In genomic region chr4:136295941-136296340, GRCm38 (mm10) we compare ENCODE assay signal across 21 mouse cellular contexts. TPM values are rescaled to one million over a fixed set of nuclear protein-coding genes. Genes with fewer than 3 reads are reported as not detected.
DNase-seq lines count a peak whose midpoint lies in the region; ATAC-seq and TF ChIP-seq lines count a peak whose summit lies in the region.
"Had no signal": no experiment of that assay in that cellular context is flagged by ENCODE, and none has a peak within 500 bp of the region (broad histone marks: within the 10 kb centered on the region; RNA-seq: fewer than 3 reads in every experiment).

No protein-coding gene starts in this region.

- no peak overlapping the region for H3K9ac ChIP-seq in kidney, embryonic 15.5 days
- H3K9ac ChIP-seq in intestine, postnatal 0 days (ENCODE audit: low read depth, low read length): no peak overlapping the region
- H3K9ac ChIP-seq: embryonic facial prominence, embryonic 13.5 days; forebrain, embryonic 12.5 days; heart, embryonic 12.5 days had no signal

- DNase-seq in heart, adult 11 months: peak; percentile 79
- DNase-seq in heart, adult 8-10 months (ENCODE audit: low spot score): no peak
- peak; percentile 68 for DNase-seq in kidney, postnatal 14 days
- DNase-seq in adrenal gland, adult (ENCODE audit: inconsistent age in 2 of 2, low spot score in 1 of 2): no peak
- DNase-seq: adrenal gland, postnatal 14 days; B cell, adult 2 months; cerebellum, adult 11-12 months; cerebellum, adult 9-10 months; cerebellum, postnatal 25 days; gastrocnemius, postnatal 10 days; heart, adult 2 months had no signal

- peaks cover 35% of the 10 kb centered on the region for H3K36me3 ChIP-seq in kidney, embryonic 15.5 days
- peaks cover 35% of the 10 kb centered on the region for H3K36me3 ChIP-seq in intestine, postnatal 0 days (ENCODE audit: control insufficient read depth, insufficient read depth)

- TF ChIP-seq CTCF in intestine, postnatal 0 days (IDR thresholded peaks at IDR 0.05; ENCODE audit: low read depth): no peak

- H3K4me3 ChIP-seq in kidney, embryonic 15.5 days (replicated peaks): no peak overlapping the region
- H3K4me3 ChIP-seq in intestine, postnatal 0 days (ENCODE audit: low read depth, low read length): no peak overlapping the region
- H3K4me3 ChIP-seq: embryonic facial prominence, embryonic 13.5 days; forebrain, embryonic 12.5 days; heart, adult 2 months; heart, embryonic 12.5 days; hindbrain, embryonic 10.5 days had no signal

- 29% methylated on average over 7 of the region's 7 CpGs for WGBS in kidney, embryonic 15.5 days
- 63% methylated on average over 7 of the region's 7 CpGs for WGBS in intestine, postnatal 0 days

- H3K4me2 ChIP-seq in kidney, embryonic 15.5 days: no peak overlapping the region
- no peak overlapping the region for H3K4me2 ChIP-seq in intestine, postnatal 0 days (replicated peaks; ENCODE audit: low read depth)
- H3K4me2 ChIP-seq: embryonic facial prominence, embryonic 13.5 days; forebrain, embryonic 12.5 days; heart, embryonic 12.5 days had no signal

- ATAC-seq in kidney, embryonic 15.5 days (replicated peaks; ENCODE audit: low FRiP score): peak; percentile 62; the same call in 1 of the 2 replicates
- no peak for ATAC-seq in intestine, postnatal 0 days
- ATAC-seq in activated CD4-positive, CD25-positive, alpha-beta regulatory T cell, adult 4 months: no peak
- ATAC-seq: CD4-positive, CD25-positive, alpha-beta regulatory T cell, adult 4 months; forebrain, embryonic 16.5 days had no signal

- H3K4me1 ChIP-seq in kidney, embryonic 15.5 days: no peaks in the 10 kb centered on the region
- H3K4me1 ChIP-seq in intestine, postnatal 0 days (replicated peaks; ENCODE audit: control insufficient read depth, insufficient read depth, low read length): no peaks in the 10 kb centered on the region
- H3K4me1 ChIP-seq: embryonic facial prominence, embryonic 13.5 days had no signal

- H3K9me3 ChIP-seq in kidney, embryonic 15.5 days (replicated peaks): no peaks in the 10 kb centered on the region
- no peaks in the 10 kb centered on the region for H3K9me3 ChIP-seq in intestine, postnatal 0 days (ENCODE audit: control insufficient read depth)
- H3K9me3 ChIP-seq: forebrain, embryonic 12.5 days; G1E; heart, embryonic 12.5 days; hindbrain, embryonic 10.5 days had no signal

- H3K27ac ChIP-seq in kidney, embryonic 15.5 days: peak overlapping the region; percentile 48; the same call in 1 of the 2 replicates
- H3K27ac ChIP-seq in intestine, postnatal 0 days (ENCODE audit: low read depth, low read length): no peak overlapping the region
- H3K27ac ChIP-seq: embryonic facial prominence, embryonic 13.5 days; forebrain, embryonic 12.5 days; heart, adult 2 months; hindbrain, embryonic 10.5 days had no signal

- H3K27me3 ChIP-seq in kidney, embryonic 15.5 days: no peaks in the 10 kb centered on the region
- no peaks in the 10 kb centered on the region for H3K27me3 ChIP-seq in intestine, postnatal 0 days (replicated peaks; ENCODE audit: control insufficient read depth, insufficient read depth, low read length)
- H3K27me3 ChIP-seq: embryonic facial prominence, embryonic 13.5 days; forebrain, embryonic 12.5 days had no signal

RNA-seq across cellular contexts. Expression of gene Zfp46, which starts 11.5 kb away (rescaled TPM):
- 10 to 100 TPM; 31.3 to 46.4 (median 39.0) TPM for total RNA-seq in heart, adult 8-10 months (2022)
- polyA plus RNA-seq in kidney, embryonic 15.5 days (2015; fragmentation: Nextera tagmentation; extraction: Ambion mirVana): 22.8 TPM in 2 replicates
- 6.7 and 7.5 TPM in 2 replicates for polyA plus RNA-seq in intestine, postnatal 0 days (2015; fragmentation: Nextera tagmentation; extraction: Ambion mirVana)
- 1 to 10 TPM; 9.4 to 9.5 TPM for polyA plus RNA-seq in activated CD4-positive, CD25-positive, alpha-beta regulatory T cell, adult 4 months (2017; shearing (Covaris generic))

RNA-seq across cellular contexts. Expression of gene Hnrnpr, which starts 14.8 kb away (rescaled TPM):
- total RNA-seq in heart, adult 8-10 months (2022): 10 to 100 TPM; 34.6 to 47.6 (median 41.4) TPM
- 183 and 188 TPM in 2 replicates for polyA plus RNA-seq in kidney, embryonic 15.5 days (2015; fragmentation: Nextera tagmentation; extraction: Ambion mirVana)
- 47.9 and 51.4 TPM in 2 replicates for polyA plus RNA-seq in intestine, postnatal 0 days (2015; fragmentation: Nextera tagmentation; extraction: Ambion mirVana)
- 10 to 100 TPM; 80.8 to 97.7 TPM for polyA plus RNA-seq in activated CD4-positive, CD25-positive, alpha-beta regulatory T cell, adult 4 months (2017; shearing (Covaris generic))

RNA-seq across cellular contexts. Expression of gene Tcea3, which starts 48.4 kb away (rescaled TPM):
- 100 to 1,000 TPM; 142 to 162 (median 148) TPM for total RNA-seq in heart, adult 8-10 months (2022)
- polyA plus RNA-seq in kidney, embryonic 15.5 days (2015; fragmentation: Nextera tagmentation; extraction: Ambion mirVana): 10.9 and 12.5 TPM in 2 replicates
- 23.6 and 25.0 TPM in 2 replicates for polyA plus RNA-seq in intestine, postnatal 0 days (2015; fragmentation: Nextera tagmentation; extraction: Ambion mirVana)
- polyA plus RNA-seq in activated CD4-positive, CD25-positive, alpha-beta regulatory T cell, adult 4 months (2017; shearing (Covaris generic)): under 1 TPM in 1 of 2 experiments, not detected in 1; 0.58 TPM
- polyA plus RNA-seq: G1E had no signal

Comparison
In these comparisons a context has a peak if more than half of its experiments do, and no peak if none do; other contexts are left out.
1. DNase-seq: peak in heart, adult 11 months (single experiment) and kidney, postnatal 14 days (single experiment); none in heart, adult 8-10 months (single experiment) and adrenal gland, adult (0 of 2).